In genomic region chr10:42277476-42278306, GRCm38 (mm10) we compare ENCODE assay signal across 8 mouse cellular contexts. TPM values are rescaled to one million over a fixed set of nuclear protein-coding genes. Genes with fewer than 3 reads are reported as not detected.
DNase-seq lines count a peak whose midpoint lies in the region; ATAC-seq and TF ChIP-seq lines count a peak whose summit lies in the region.

No protein-coding gene starts in this region.

- H3K9ac ChIP-seq in ES-E14 (ENCODE audit: insufficient read depth, low read depth, low read length, poor library complexity, severe bottlenecking): peak overlapping the region; percentile 86
- H3K9ac ChIP-seq in forebrain, embryonic 15.5 days (replicated peaks): peak overlapping the region; percentile 81

- peak; percentile 67; the same call in 1 of the 2 replicates for TF ChIP-seq POLR2A in lung, adult 2 months (IDR thresholded peaks at IDR 0.05; ENCODE audit: borderline replicate concordance, extremely low read depth, low read depth, low read length)

- intact Hi-C loops in heart, postnatal 25 days (cut with DNase I): loop anchor here (5.0 kb wide), 5 partner anchors 185 to 445 kb away; no protein-coding TSS in a partner anchor

- H3K9me3 ChIP-seq in ES-E14 (ENCODE audit: control insufficient read depth, insufficient read depth, low read depth, low read length): peaks cover 1% of the 10 kb centered on the region; the same call in 1 of the 2 replicates
- no peaks in the 10 kb centered on the region for H3K9me3 ChIP-seq in forebrain, embryonic 15.5 days

- TF ChIP-seq CTCF in lung, adult 2 months (IDR thresholded peaks at IDR 0.05; ENCODE audit: insufficient read depth, low read length): no peak

- ATAC-seq in forebrain, embryonic 15.5 days (replicated peaks): peak; percentile 94
- peak; percentile 77 for ATAC-seq in neutrophil, adult 5-6 weeks (ENCODE audit: extremely low read depth, insufficient number of reproducible peaks, low FRiP score, poor library complexity, severe bottlenecking)

- peaks cover 3% of the 10 kb centered on the region; the same call in 1 of the 2 replicates for H3K36me3 ChIP-seq in ES-E14 (ENCODE audit: control insufficient read depth, insufficient read depth, low read length, poor library complexity, severe bottlenecking)
- H3K36me3 ChIP-seq in forebrain, embryonic 15.5 days: no peaks in the 10 kb centered on the region

- peaks cover 0 to 2% of the 10 kb centered on the region in 2 experiments; a peak in 2 of 4 replicates for H3K4me1 ChIP-seq in ES-E14 (ENCODE audit: control insufficient read depth in 2 of 2, insufficient read depth in 2 of 2, low read length in 2 of 2, poor library complexity in 1 of 2)
- peaks cover 33% of the 10 kb centered on the region for H3K4me1 ChIP-seq in forebrain, embryonic 15.5 days
- H3K4me1 ChIP-seq in lung, adult 2 months (ENCODE audit: control insufficient read depth, insufficient read depth, low read length): peaks cover 16% of the 10 kb centered on the region

- in situ Hi-C loops in ES-E14 (cut with MboI; ENCODE audit: low sequenced_read_pairs in 2 of 2, unreplicated experiment in 2 of 2): no loop called here

- peak overlapping the region; percentile 76 to 77 for H3K4me3 ChIP-seq in ES-E14 (ENCODE audit: insufficient read depth in 1 of 2, low read depth in 1 of 2, low read length in 2 of 2, poor library complexity in 1 of 2, severe bottlenecking in 1 of 2)
- peak overlapping the region; percentile 90 for H3K4me3 ChIP-seq in forebrain, embryonic 15.5 days
- peak overlapping the region; percentile 88 for H3K4me3 ChIP-seq in lung, adult 2 months (replicated peaks; ENCODE audit: extremely low read depth, low read depth, low read length)

- peak overlapping the region; percentile 88 for H3K4me2 ChIP-seq in forebrain, embryonic 15.5 days (replicated peaks)

- peaks cover 4% of the 10 kb centered on the region; the same call in 1 of the 2 replicates for H3K27me3 ChIP-seq in forebrain, embryonic 15.5 days

- under 1% methylated on average over 76 of the region's 78 CpGs for WGBS in forebrain, embryonic 15.5 days
- under 1% methylated on average over 78 of the region's 78 CpGs for WGBS in lung, adult 2 months

- DNase-seq in ES-E14 (ENCODE audit: low read depth, low spot score): peak; percentile 95
- DNase-seq in cerebellum, adult 11-12 months: peak; percentile 99
- DNase-seq in heart, postnatal 25 days (ENCODE audit: low spot score): peak; percentile 97
- DNase-seq in layer of hippocampus, adult 18-20 months (ENCODE audit: low spot score in 2 of 2): peak; percentile 99
- peak; percentile 96 for DNase-seq in lung, adult 2 months
- DNase-seq in thymus, adult 18-20 months: peak; percentile 97 to 98

- peak overlapping the region; percentile 82 for H3K27ac ChIP-seq in ES-E14 (ENCODE audit: insufficient read depth, low read depth, low read length, poor library complexity, severe bottlenecking)
- peak overlapping the region; percentile 99 for H3K27ac ChIP-seq in forebrain, embryonic 15.5 days (replicated peaks)

TF ChIP-seq in ES-E14, 5 proteins besides CTCF, POLR2A, EP300 and RAD21:
- TF ChIP-seq ZNF384 (IDR thresholded peaks at IDR 0.05; ENCODE audit: low read depth, low read length) (no peak), MAFK (IDR thresholded peaks at IDR 0.05; ENCODE audit: insufficient read depth, low read depth, low read length) (no peak), CHD2 (IDR thresholded peaks at IDR 0.05; ENCODE audit: low read depth, low read length) (no peak), ZC3H11A (IDR thresholded peaks at IDR 0.05; ENCODE audit: borderline replicate concordance, low read depth, low read length) (no peak), HCFC1 (IDR thresholded peaks at IDR 0.05; ENCODE audit: borderline replicate concordance, insufficient read depth, low read length) (peak; percentile 64; the same call in 1 of the 2 replicates)

RNA-seq across cellular contexts. Expression of gene Foxo3, which starts 1.1 kb away (rescaled TPM):
- 20.7 and 27.1 TPM in 2 replicates for total RNA-seq in ES-E14 (2012; rRNA removed)
- 4.6 and 5.3 TPM in 2 replicates for polyA plus RNA-seq in forebrain, embryonic 15.5 days (2015; fragmentation: Nextera tagmentation; extraction: Ambion mirVana)
- 10 to 100 TPM; 69.7 to 90.2 TPM for total RNA-seq in heart, postnatal 25 days (2021)
- 10 to 100 TPM; 51.2 to 55.5 TPM for total RNA-seq in layer of hippocampus, adult 18-20 months (2021)
- 49.3 and 79.9 TPM in 2 replicates for polyA plus RNA-seq in lung, adult 2 months (2012; rRNA removed)
- total RNA-seq in neutrophil, adult 5-6 weeks (2017): 77.1 and 80.1 TPM in 2 replicates

Comparison
In these comparisons a context has a peak if more than half of its experiments do, and no peak if none do; other contexts are left out.
1. Peak in every context shown above with its lines: DNase-seq, ATAC-seq, H3K4me3 ChIP-seq and H3K27ac ChIP-seq.